Mouse (Mus musculus) embryonic fibroblast, embryonic 13.5 days (primary cell): ENCODE results near the gene Sprr2a3.

Experiments
- CTCF ChIP-seq: IDR thresholded peaks from 2 replicates; pipeline ENCODE4 v1.5.1; 2011; ENCODE audit warnings: mild to moderate bottlenecking, control low read depth, low read length, moderate library complexity, borderline replicate concordance; ENCODE audit not compliant: insufficient read depth
- POLR2A ChIP-seq: IDR thresholded peaks from 2 replicates; pipeline ENCODE4 v1.6.1; 2011; ENCODE audit warnings: low read depth, mild to moderate bottlenecking, control low read depth, low read length, moderate library complexity

DNA sequence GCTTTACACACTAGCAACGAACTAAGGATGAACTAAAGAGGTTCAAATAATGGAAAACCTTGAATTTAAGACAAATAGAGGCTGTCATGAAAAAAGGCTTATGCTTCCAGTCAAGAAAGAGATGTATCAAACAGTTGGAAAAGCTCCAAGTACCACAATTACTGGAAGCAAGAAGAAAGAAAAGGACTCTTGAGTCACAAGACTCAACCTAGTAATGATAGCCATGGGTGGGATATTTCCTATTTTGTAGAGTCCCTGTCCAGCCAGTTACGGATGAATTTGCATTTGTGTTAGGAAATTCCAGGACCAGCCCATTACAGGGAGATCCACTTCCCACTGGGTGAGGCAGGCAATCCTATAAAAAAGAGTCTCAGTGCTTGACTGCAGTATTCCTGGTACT, 31.1 kb downstream of the Sprr2a3 start, which contains the start of gene Sprr2b:
- no peak for TF ChIP-seq CTCF
- TF ChIP-seq POLR2A = no peak
